Mouse (Mus musculus) embryonic fibroblast, embryonic 13.5 days (primary cell): ENCODE results near the gene Muc13. TPM values are rescaled to one million over a fixed set of nuclear protein-coding genes. Genes with fewer than 3 reads are reported as not detected.
A peak's percentile ranks its signal among the peaks of the same experiment; 100 is the strongest.

Experiments used
- H3K27ac ChIP-seq: 2 replicates; pipeline ENCODE4 v1.5.1; 2012; ENCODE audit warnings: low read length, control low read depth, inconsistent platforms; ENCODE audit not compliant: insufficient read depth
- H3K4me1 ChIP-seq: 2 replicates; pipeline ENCODE4 v1.6.1; 2011; ENCODE audit warnings: low read length; ENCODE audit not compliant: control insufficient read depth, insufficient read depth
- H3K4me3 ChIP-seq: 2 replicates; pipeline ENCODE4 v1.5.1; 2011; ENCODE audit warnings: mild to moderate bottlenecking, control low read depth, low read length; ENCODE audit not compliant: insufficient read depth
- CTCF ChIP-seq: IDR thresholded peaks from 2 replicates; pipeline ENCODE4 v1.5.1; 2011; ENCODE audit warnings: mild to moderate bottlenecking, control low read depth, low read length, moderate library complexity, borderline replicate concordance; ENCODE audit not compliant: insufficient read depth
- POLR2A ChIP-seq: IDR thresholded peaks from 2 replicates; pipeline ENCODE4 v1.6.1; 2011; ENCODE audit warnings: low read depth, mild to moderate bottlenecking, control low read depth, low read length, moderate library complexity
- polyA plus RNA-seq: library from polyadenylated mRNA; stranded (reverse); fragments of >200 nt; gene quantifications from 2 replicates; pipeline ENCODE4 v1.2.4, GENCODE M21; 2011; ENCODE audit warnings: low read depth; ENCODE audit not compliant: missing spikeins, insufficient read length

Muc13 gene
- polyA plus RNA-seq, 1 experiment = not detected

DNA sequence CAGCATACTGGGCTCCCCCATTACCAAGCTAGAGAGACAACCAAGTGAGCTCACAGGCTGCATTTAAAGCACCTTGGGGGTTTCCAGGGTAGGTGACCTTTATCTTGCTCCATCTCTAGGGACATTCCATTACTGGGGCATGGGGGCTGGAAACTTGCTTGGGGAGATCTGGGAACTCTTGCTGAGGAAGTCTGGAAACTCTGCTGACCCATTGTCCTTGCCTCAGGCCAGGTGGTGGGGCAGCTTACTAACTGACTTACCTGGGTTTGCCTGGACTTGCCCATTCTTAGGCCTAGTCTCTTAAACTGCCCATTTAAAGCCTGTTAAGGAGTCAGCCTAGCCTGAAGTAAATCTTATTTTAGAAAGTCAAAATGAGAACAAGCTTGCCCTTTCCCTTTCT lies 59.4 kb downstream of the Muc13 start:
- Histone ChIP-seq H3K4me3 (no peak overlapping the region), H3K27ac (no peak overlapping the region)
- TF ChIP-seq CTCF (no peak), POLR2A (no peak)

DNA sequence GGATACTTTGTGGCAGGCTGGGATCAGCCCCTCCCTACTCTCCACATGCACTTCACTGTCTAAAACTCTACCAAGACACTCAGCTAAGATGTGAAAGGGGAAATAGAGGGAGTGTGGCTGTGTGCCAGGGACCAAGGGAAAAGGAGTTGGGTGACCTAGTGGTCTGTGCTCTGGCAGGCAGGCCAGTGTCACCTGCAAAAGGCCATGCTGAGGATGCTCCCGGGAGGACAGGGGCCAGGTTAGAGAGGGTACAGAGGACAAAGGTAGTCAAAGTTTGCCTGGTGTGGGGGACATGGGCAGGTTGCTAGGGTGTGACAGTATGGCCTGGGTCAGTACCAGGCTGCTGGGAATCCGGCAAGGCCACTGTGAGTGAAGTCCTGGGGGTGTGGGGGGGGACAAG lies 64.9 kb downstream of the Muc13 start:
- TF ChIP-seq CTCF (no peak), POLR2A (no peak)
- H3K4me1 ChIP-seq = 0 out of 2 replicates have a peak, but pooled peaks cover 3% of the 10 kb centered on the region

More for the DNA sequence above, 59.4 kb downstream of the Muc13 start:
- no peaks in the 10 kb centered on the region for H3K4me1 ChIP-seq

DNA sequence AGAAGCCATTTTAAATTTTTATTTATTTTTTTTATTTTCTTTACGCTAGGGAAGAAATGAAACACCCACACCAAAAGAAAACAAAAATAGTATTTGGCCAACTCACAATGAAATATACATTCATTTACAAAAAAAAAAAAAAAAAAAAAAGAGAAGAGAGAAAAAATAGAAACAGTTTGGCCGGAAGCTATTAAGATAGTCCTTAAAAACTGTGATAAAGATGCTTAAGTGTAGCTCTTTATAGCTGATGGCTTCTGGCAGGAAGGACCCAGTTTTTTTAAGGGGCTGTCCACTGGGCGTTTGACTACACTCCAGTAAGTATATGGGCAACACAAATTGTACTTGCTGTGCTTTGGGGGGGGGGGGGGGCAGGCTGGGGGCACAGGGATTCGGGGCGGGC lies 65.5 kb downstream of the Muc13 start:
- no peak for TF ChIP-seq POLR2A
- TF ChIP-seq CTCF = no peak
- Histone ChIP-seq H3K4me3 (no peak overlapping the region), H3K4me1 (0 out of 2 replicates have a peak, but pooled peaks cover 3% of the 10 kb centered on the region), H3K27ac (no peak overlapping the region)

More for the DNA sequence above, 64.9 kb downstream of the Muc13 start:
- Histone ChIP-seq H3K27ac (no peak overlapping the region), H3K4me3 (no peak overlapping the region)

DNA sequence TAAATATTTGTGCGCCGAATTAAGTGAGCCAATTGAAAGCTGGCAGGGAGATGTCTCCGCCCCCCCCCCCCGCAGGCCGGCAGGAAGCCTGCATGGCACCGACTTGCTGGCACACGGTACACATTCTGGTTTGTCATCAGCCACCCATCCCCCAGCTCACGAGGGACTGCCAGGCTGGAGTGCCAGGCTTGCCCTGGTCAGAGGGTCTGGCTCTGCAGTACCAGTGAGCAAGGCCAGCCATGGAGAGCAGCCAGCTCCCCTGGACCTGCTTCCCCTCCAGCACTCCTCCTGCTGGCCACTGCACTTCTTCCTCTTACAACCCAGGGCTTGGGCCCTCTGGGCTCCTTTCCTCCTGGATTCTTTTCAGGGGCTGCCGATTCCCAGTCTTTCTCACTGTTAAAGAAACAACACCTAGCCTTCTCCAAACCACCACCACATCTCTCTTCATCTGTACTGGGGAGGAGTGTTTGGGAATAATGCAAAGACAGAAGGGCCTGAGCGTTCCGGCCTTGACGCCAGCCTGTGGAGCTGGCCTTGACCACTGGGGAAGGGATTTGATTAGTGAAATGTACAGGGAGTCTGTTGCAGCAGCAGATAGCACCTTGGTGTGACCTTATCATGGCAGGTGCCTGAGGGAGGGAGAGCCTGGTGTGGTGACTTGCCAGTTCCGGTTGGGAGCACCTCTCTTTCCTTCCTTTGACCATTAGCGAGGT lies 66.3 kb downstream of the Muc13 start:
- no peak overlapping the region for H3K27ac ChIP-seq
- TF ChIP-seq CTCF = peak; percentile 41; the same call in 1 of the 2 replicates
- TF ChIP-seq POLR2A = no peak

DNA sequence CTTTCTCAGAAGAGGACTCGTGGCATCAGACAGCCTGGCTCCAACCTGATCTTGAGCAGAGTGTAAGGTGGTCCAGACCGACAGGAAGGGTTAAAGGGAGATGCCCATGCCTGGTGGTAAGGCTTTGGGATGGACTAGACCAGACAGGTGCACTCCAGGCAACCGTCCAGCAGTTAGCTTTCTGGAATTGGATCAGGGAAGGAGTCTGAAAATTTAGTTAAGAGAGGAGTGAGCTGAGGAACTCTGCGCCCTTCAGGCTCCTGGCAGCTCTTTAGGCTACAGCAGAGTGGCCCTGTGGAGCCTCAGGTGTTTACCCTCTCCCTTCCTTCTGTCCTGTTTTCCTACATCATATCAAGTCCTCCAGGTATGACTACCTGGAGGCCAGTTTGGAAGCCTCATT lies 68.6 kb downstream of the Muc13 start:
- TF ChIP-seq POLR2A (no peak), CTCF (no peak)
- H3K4me3 ChIP-seq = no peak overlapping the region
- 0 out of 2 replicates have a peak, but pooled peaks cover 3% of the 10 kb centered on the region for H3K4me1 ChIP-seq
- no peak overlapping the region for H3K27ac ChIP-seq

More for the DNA sequence above, 66.3 kb downstream of the Muc13 start:
- Histone ChIP-seq H3K4me3 (no peak overlapping the region), H3K4me1 (0 out of 2 replicates have a peak, but pooled peaks cover 3% of the 10 kb centered on the region)

DNA sequence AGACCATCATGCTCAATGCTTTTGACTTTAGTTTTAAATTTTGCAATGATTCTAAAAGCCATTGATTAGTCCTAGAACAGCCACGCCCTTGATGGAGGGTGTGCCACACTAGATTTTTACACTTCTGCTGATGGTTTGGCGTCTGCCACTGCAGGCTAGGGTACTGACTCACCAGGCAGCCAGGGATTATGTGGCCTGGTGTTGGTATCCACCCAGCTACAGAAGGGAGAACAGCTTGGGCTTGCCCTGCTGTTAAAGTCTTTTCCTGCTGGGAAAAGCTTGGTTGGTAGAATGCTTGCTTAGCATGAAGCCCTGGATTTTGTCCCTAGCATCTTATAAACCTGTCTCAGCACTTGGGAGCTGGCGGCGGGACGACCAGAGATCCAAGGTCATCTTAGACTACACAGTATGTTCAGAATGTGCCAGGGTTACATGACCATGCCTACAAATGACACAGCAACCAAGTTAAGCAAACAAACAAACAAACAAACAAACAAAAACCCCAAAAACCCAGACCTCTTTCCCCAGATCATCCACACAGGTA lies 69.4 kb downstream of the Muc13 start:
- Histone ChIP-seq H3K27ac (peak overlapping the region; percentile 21; the same call in 1 of the 2 replicates), H3K4me1 (0 out of 2 replicates have a peak, but pooled peaks cover 3% of the 10 kb centered on the region), H3K4me3 (no peak overlapping the region)
- TF ChIP-seq POLR2A = no peak
- TF ChIP-seq CTCF = no peak

Other genes with a start within 250 kb of the Muc13 start
- gene Heg1, start 109.7 kb upstream of the Muc13 start, polyA plus RNA-seq = 32.2 and 33.7 TPM in 2 replicates
- 330 and 348 TPM in 2 replicates for gene Itgb5, start 35.6 kb downstream of the Muc13 start, polyA plus RNA-seq
- 23.3 and 25.5 TPM in 2 replicates for gene Umps, start 173.0 kb downstream of the Muc13 start, polyA plus RNA-seq